Comparison of ENCODE assay signal across 9 mouse cellular contexts in the genomic region with DNA sequence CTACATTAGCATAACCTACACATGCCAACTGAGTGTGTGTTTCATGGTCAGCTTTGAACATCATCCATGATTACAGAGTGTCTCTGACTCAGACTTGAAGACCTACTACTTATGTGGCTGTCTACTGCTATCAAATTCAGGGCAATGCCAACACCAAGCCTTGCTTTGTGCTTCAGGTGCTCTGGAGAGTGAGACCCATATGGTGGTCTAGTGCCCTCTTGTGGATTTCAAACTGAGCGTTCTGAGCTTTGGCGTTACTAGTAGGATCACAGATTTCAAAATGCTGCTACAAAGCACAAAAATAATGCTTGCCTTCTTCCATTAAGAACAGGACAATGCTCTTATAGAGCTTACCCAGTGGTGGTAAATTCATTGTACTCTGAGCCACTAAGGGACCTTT.
DNase-seq lines count a peak whose midpoint lies in the region; ATAC-seq and TF ChIP-seq lines count a peak whose summit lies in the region.
"Had no signal": no experiment of that assay in that cellular context is flagged by ENCODE, and none has a peak within 500 bp of the region (broad histone marks: within the 10 kb centered on the region; RNA-seq: fewer than 3 reads in every experiment).

No protein-coding gene starts in this region.

- no peak overlapping the region for H3K4me2 ChIP-seq in liver, embryonic 14.5 days (ENCODE audit: low read depth)
- no peak overlapping the region for H3K4me2 ChIP-seq in liver, embryonic 11.5 days
- H3K4me2 ChIP-seq: limb, embryonic 15.5 days had no signal

- H3K4me1 ChIP-seq in liver, embryonic 14.5 days (replicated peaks; ENCODE audit: control insufficient read depth in 2 of 2, insufficient read depth in 2 of 2, low read length in 1 of 2), result no peaks in the 10 kb centered on the region
- no peaks in the 10 kb centered on the region for H3K4me1 ChIP-seq in liver, embryonic 11.5 days (replicated peaks; ENCODE audit: control insufficient read depth, insufficient read depth, low read length)

- no peaks in the 10 kb centered on the region for H3K9me3 ChIP-seq in liver, embryonic 14.5 days (ENCODE audit: control insufficient read depth, low read length)
- no peaks in the 10 kb centered on the region for H3K9me3 ChIP-seq in liver, embryonic 11.5 days (ENCODE audit: control insufficient read depth, low read length)
- H3K9me3 ChIP-seq: limb, embryonic 15.5 days had no signal

- no peaks in the 10 kb centered on the region for H3K36me3 ChIP-seq in liver, embryonic 14.5 days (replicated peaks; ENCODE audit: control insufficient read depth, insufficient read depth, low read depth)
- H3K36me3 ChIP-seq in liver, embryonic 11.5 days (ENCODE audit: control insufficient read depth, insufficient read depth, low read length), result no peaks in the 10 kb centered on the region
- H3K36me3 ChIP-seq: limb, embryonic 15.5 days had no signal

- WGBS in liver, embryonic 14.5 days (ENCODE audit: insufficient replicate concordance), result 16% methylated on average over 2 of the region's 2 CpGs
- WGBS in liver, embryonic 11.5 days, result 36% methylated on average over 2 of the region's 2 CpGs

- H3K9ac ChIP-seq in liver, embryonic 14.5 days (replicated peaks), result no peak overlapping the region
- H3K9ac ChIP-seq in liver, embryonic 11.5 days (ENCODE audit: low read depth, low read length), result no peak overlapping the region
- H3K9ac ChIP-seq: limb, embryonic 15.5 days had no signal

- H3K27me3 ChIP-seq in liver, embryonic 14.5 days (ENCODE audit: control insufficient read depth, insufficient read depth, low read length), result no peaks in the 10 kb centered on the region
- H3K27me3 ChIP-seq in liver, embryonic 11.5 days (replicated peaks; ENCODE audit: control insufficient read depth, insufficient read depth, low read length), result no peaks in the 10 kb centered on the region
- H3K27me3 ChIP-seq: limb, embryonic 15.5 days had no signal

- H3K27ac ChIP-seq in liver, embryonic 14.5 days, result no peak overlapping the region
- no peak overlapping the region for H3K27ac ChIP-seq in liver, embryonic 11.5 days (ENCODE audit: low read depth, low read length)
- H3K27ac ChIP-seq: limb, embryonic 15.5 days had no signal

- no peak overlapping the region for H3K4me3 ChIP-seq in liver, embryonic 14.5 days (ENCODE audit: insufficient read depth in 1 of 2, low read depth in 2 of 2, low read length in 2 of 2)
- no peak overlapping the region for H3K4me3 ChIP-seq in liver, embryonic 11.5 days (ENCODE audit: low read depth, low read length)
- H3K4me3 ChIP-seq: limb, embryonic 15.5 days had no signal

- no peak for ATAC-seq in liver, embryonic 14.5 days (ENCODE audit: insufficient read depth)
- no peak for ATAC-seq in liver, embryonic 11.5 days (replicated peaks; ENCODE audit: low FRiP score)

- DNase-seq in embryo, embryonic 10 days (ENCODE audit: low spot score), result peak; percentile 70
- no peak for DNase-seq in embryo, embryonic 9.5 days (ENCODE audit: extremely low spot score)
- no peak for DNase-seq in liver, embryonic 14.5 days (ENCODE audit: low read depth in 3 of 3, low spot score in 3 of 3)
- no peak for DNase-seq in liver, embryonic 11.5 days (ENCODE audit: low spot score)
- peak; percentile 64 to 67 for DNase-seq in cerebellum, postnatal 14 days
- peak; percentile 16 to 36 for DNase-seq in layer of hippocampus, postnatal 10 days (ENCODE audit: low spot score in 2 of 2)
- DNase-seq in ovary, postnatal 10 days (ENCODE audit: low spot score), result no peak
- no peak for DNase-seq in urinary bladder, postnatal 10 days (ENCODE audit: low spot score)

- TF ChIP-seq CTCF in liver, embryonic 14.5 days (IDR thresholded peaks at IDR 0.05; ENCODE audit: low read depth), result peak; percentile 46

- no peak for TF ChIP-seq EP300 in liver, embryonic 14.5 days (IDR thresholded peaks at IDR 0.05; ENCODE audit: low read depth)

Comparison
In these comparisons a context has a peak if more than half of its experiments do, and no peak if none do; other contexts are left out.
1. DNase-seq: peak in embryo, embryonic 10 days (single experiment), cerebellum, postnatal 14 days (2 of 2) and layer of hippocampus, postnatal 10 days (2 of 2); none in embryo, embryonic 9.5 days (single experiment), liver, embryonic 14.5 days (0 of 3), liver, embryonic 11.5 days (single experiment), ovary, postnatal 10 days (single experiment) and urinary bladder, postnatal 10 days (single experiment).